Mouse (Mus musculus): Measurements from ENCODE around the gene Tmem43. TPM values are rescaled to one million over a fixed set of nuclear protein-coding genes. Genes with fewer than 3 reads are reported as not detected.

The Tmem43 gene
- polyA plus RNA-seq, 1 experiment from 2014 or later: 40.5 TPM

Other genes with a start within 250 kb of the Tmem43 start
- 0.08 TPM in 1 of 2 replicates, not detected in the other for gene Wnt7a, start 62.3 kb upstream of the Tmem43 start, polyA plus RNA-seq (2015; fragmentation: Nextera tagmentation; extraction: Ambion mirVana)
- 38.0 and 39.7 TPM in 2 replicates for gene Chchd4, start 157 bp upstream of the Tmem43 start, polyA plus RNA-seq (2015; fragmentation: Nextera tagmentation; extraction: Ambion mirVana)
- 15.3 and 16.8 TPM in 2 replicates for gene Xpc, start 42.2 kb downstream of the Tmem43 start, polyA plus RNA-seq (2015; fragmentation: Nextera tagmentation; extraction: Ambion mirVana)
- gene Lsm3, start 42.2 kb downstream of the Tmem43 start, polyA plus RNA-seq (2015; fragmentation: Nextera tagmentation; extraction: Ambion mirVana): 268 and 270 TPM in 2 replicates
- gene Slc6a6, start 210.3 kb downstream of the Tmem43 start, polyA plus RNA-seq (2015; fragmentation: Nextera tagmentation; extraction: Ambion mirVana): 78.0 and 87.9 TPM in 2 replicates

Data from intestine, embryonic 15.5 days (tissue).